Mouse (Mus musculus) CH12.LX (cell line): ENCODE measurements around the gene Serinc4. TPM values are rescaled to one million over a fixed set of nuclear protein-coding genes. Genes with fewer than 3 reads are reported as not detected.

Source experiments
- DNase-seq: peaks from one replicate; pipeline ENCODE4 v3.0.0-alpha.2; 2013; ENCODE audit errors: extremely low read depth
- H3K27ac ChIP-seq: 2 replicates; pipeline ENCODE4 v1.5.1; 2012; ENCODE audit warnings: low read depth, mild to moderate bottlenecking, control low read depth, moderate library complexity; ENCODE audit not compliant: insufficient read depth
- H3K27me3 ChIP-seq: replicated peaks from 2 replicates; pipeline ENCODE3; 2012; ENCODE audit warnings: inconsistent platforms
- H3K36me3 ChIP-seq, 2 experiments: replicated peaks in 1 of 2; 2 replicates each; pipeline versions ENCODE3 to v1.6.1; 2012; ENCODE audit warnings: inconsistent platforms in 1 of 2, low read length in 1 of 2, mild to moderate bottlenecking in 1 of 2, mixed read lengths in 1 of 2, moderate library complexity in 1 of 2; ENCODE audit not compliant: control insufficient read depth in 1 of 2, insufficient read depth in 1 of 2
- H3K4me1 ChIP-seq, 2 experiments: 2 replicates each; pipeline ENCODE4 v1.6.1; 2012; ENCODE audit warnings: inconsistent platforms in 1 of 2, moderate library complexity in 1 of 2; ENCODE audit not compliant: insufficient read depth in 2 of 2, control insufficient read depth in 1 of 2
- H3K4me2 ChIP-seq: 2 replicates; pipeline ENCODE4 v1.6.1; 2012; ENCODE audit warnings: low read depth, mild to moderate bottlenecking, control low read depth; ENCODE audit not compliant: poor library complexity, insufficient read depth, severe bottlenecking
- H3K4me3 ChIP-seq, 3 experiments: fragments of 150-350 bp in 1 of 3; sonication (generic) in 1 of 3; replicated peaks in 1 of 3; 2 replicates each; pipeline versions ENCODE3 to v1.5.1; 2011 to 2012; ENCODE audit warnings: low read depth in 2 of 3, low read length in 2 of 3, mild to moderate bottlenecking in 2 of 3, moderate library complexity in 2 of 3, control low read depth in 1 of 3, improper control_type of control experiment in 1 of 3, inconsistent platforms in 1 of 3, mixed read lengths in 1 of 3; ENCODE audit not compliant: poor library complexity in 1 of 3
- H3K79me2 ChIP-seq: replicated peaks from 2 replicates; pipeline ENCODE4 v1.6.1; 2012; ENCODE audit warnings: mild to moderate bottlenecking, moderate library complexity; ENCODE audit not compliant: control insufficient read depth, poor library complexity, insufficient read depth, severe bottlenecking; ENCODE audit errors: extremely low read depth
- H3K9ac ChIP-seq: 2 replicates; pipeline ENCODE4 v1.6.1; 2012; ENCODE audit warnings: low read depth, mild to moderate bottlenecking, control low read depth, moderate library complexity; ENCODE audit not compliant: insufficient read depth
- H3K9me3 ChIP-seq: replicated peaks from 2 replicates; pipeline ENCODE3; 2012; ENCODE audit warnings: low read length, inconsistent platforms, mixed read lengths
- BHLHE40 ChIP-seq: IDR thresholded peaks from 2 replicates; pipeline ENCODE4 v1.6.1; 2011; ENCODE audit warnings: mild to moderate bottlenecking, low read depth, low read length, improper control_type of control experiment
- CHD1 ChIP-seq: IDR thresholded peaks from 2 replicates; pipeline ENCODE4 v1.6.1; 2012; ENCODE audit warnings: low read depth, low read length, improper control_type of control experiment, inconsistent platforms
- CHD2 ChIP-seq: IDR thresholded peaks from 2 replicates; pipeline ENCODE4 v1.6.1; 2011; ENCODE audit warnings: low read length, improper control_type of control experiment
- CTCF ChIP-seq, 2 experiments: IDR thresholded peaks in 1 of 2; conservative IDR thresholded peaks in 1 of 2; 2 replicates each; pipeline ENCODE4 v1.5.1; 2011 to 2012; ENCODE audit warnings: low read depth in 2 of 2, low read length in 2 of 2, improper control_type of control experiment in 1 of 2, inconsistent platforms in 1 of 2, mild to moderate bottlenecking in 1 of 2, moderate library complexity in 1 of 2
- E2F4 ChIP-seq: IDR thresholded peaks from 2 replicates; pipeline ENCODE4 v1.6.1; 2011; ENCODE audit warnings: low read depth, low read length, improper control_type of control experiment; ENCODE audit not compliant: insufficient replicate concordance
- ELF1 ChIP-seq: IDR thresholded peaks from 2 replicates; pipeline ENCODE4 v1.6.1; 2014; ENCODE audit warnings: low read depth, mild to moderate bottlenecking, inconsistent platforms, low read length, improper control_type of control experiment
- EP300 ChIP-seq: IDR thresholded peaks from 2 replicates; pipeline ENCODE4 v1.6.1; 2011; ENCODE audit warnings: low read length, improper control_type of control experiment
- ETS1 ChIP-seq: conservative IDR thresholded peaks from 2 replicates; pipeline ENCODE4 v1.6.1; 2012; ENCODE audit warnings: low read depth, mild to moderate bottlenecking, inconsistent platforms, low read length, improper control_type of control experiment, moderate library complexity
- GABPA ChIP-seq: IDR thresholded peaks from 2 replicates; pipeline ENCODE4 v1.6.1; 2012; ENCODE audit warnings: low read depth, low read length, improper control_type of control experiment, inconsistent platforms; ENCODE audit not compliant: insufficient replicate concordance
- HCFC1 ChIP-seq: IDR thresholded peaks from 2 replicates; pipeline ENCODE4 v1.6.1; 2012; ENCODE audit warnings: low read depth, mild to moderate bottlenecking, inconsistent platforms, low read length, improper control_type of control experiment
- IRF4 ChIP-seq: IDR thresholded peaks from 2 replicates; pipeline ENCODE4 v1.6.1; 2014; ENCODE audit warnings: low read depth, mild to moderate bottlenecking, inconsistent platforms, low read length, improper control_type of control experiment
- JUN ChIP-seq: IDR thresholded peaks from 2 replicates; pipeline ENCODE4 v1.6.1; 2011; ENCODE audit warnings: low read depth, mild to moderate bottlenecking, low read length, improper control_type of control experiment, moderate library complexity; ENCODE audit not compliant: insufficient read depth
- JUND ChIP-seq: conservative IDR thresholded peaks from 2 replicates; pipeline ENCODE4 v1.6.1; 2011; ENCODE audit warnings: low read depth, low read length, improper control_type of control experiment
- KAT2A ChIP-seq: IDR thresholded peaks from 2 replicates; pipeline ENCODE4 v1.6.1; 2012; ENCODE audit warnings: low read length, improper control_type of control experiment, inconsistent platforms; ENCODE audit not compliant: insufficient replicate concordance
- MAFK ChIP-seq: IDR thresholded peaks from 2 replicates; pipeline ENCODE4 v1.6.1; 2011; ENCODE audit warnings: low read length, improper control_type of control experiment; ENCODE audit not compliant: insufficient replicate concordance
- MAX ChIP-seq: IDR thresholded peaks from 2 replicates; pipeline ENCODE4 v1.6.1; 2011; ENCODE audit warnings: low read length, improper control_type of control experiment
- MAZ ChIP-seq: IDR thresholded peaks from 2 replicates; pipeline ENCODE4 v1.6.1; 2012; ENCODE audit warnings: low read depth, mild to moderate bottlenecking, inconsistent platforms, low read length, improper control_type of control experiment, moderate library complexity
- MXI1 ChIP-seq: IDR thresholded peaks from 2 replicates; pipeline ENCODE4 v1.6.1; 2011; ENCODE audit warnings: mild to moderate bottlenecking, low read depth, low read length, improper control_type of control experiment
- MYC ChIP-seq: IDR thresholded peaks from 2 replicates; pipeline ENCODE4 v1.6.1; 2011; ENCODE audit warnings: low read depth, mild to moderate bottlenecking, improper control_type of control experiment, low read length
- NELFE ChIP-seq: IDR thresholded peaks from 2 replicates; pipeline ENCODE4 v1.6.1; 2011; ENCODE audit warnings: low read depth, low read length, improper control_type of control experiment
- NRF1 ChIP-seq: IDR thresholded peaks from 2 replicates; pipeline ENCODE4 v1.6.1; 2014; ENCODE audit warnings: low read depth, mild to moderate bottlenecking, inconsistent platforms, low read length, improper control_type of control experiment, moderate library complexity
- PAX5 ChIP-seq: IDR thresholded peaks from 2 replicates; pipeline ENCODE4 v1.6.1; 2012; ENCODE audit warnings: low read length, inconsistent platforms, mixed read lengths
- POLR2A ChIP-seq: IDR thresholded peaks from 2 replicates; pipeline ENCODE4 v1.6.1; 2011; ENCODE audit warnings: low read depth, mild to moderate bottlenecking, improper control_type of control experiment, low read length
- POLR2AphosphoS2 ChIP-seq: IDR thresholded peaks from 2 replicates; pipeline ENCODE4 v1.6.1; 2011; ENCODE audit warnings: low read depth, low read length, improper control_type of control experiment
- RAD21 ChIP-seq: IDR thresholded peaks from 2 replicates; pipeline ENCODE4 v1.6.1; 2011; ENCODE audit warnings: low read depth, mild to moderate bottlenecking, low read length, improper control_type of control experiment, moderate library complexity
- RCOR1 ChIP-seq: conservative IDR thresholded peaks from 2 replicates; pipeline ENCODE4 v1.6.1; 2012; ENCODE audit warnings: low read depth, mild to moderate bottlenecking, inconsistent platforms, low read length, improper control_type of control experiment
- SIN3A ChIP-seq: IDR thresholded peaks from 2 replicates; pipeline ENCODE4 v1.6.1; 2012; ENCODE audit warnings: low read length, improper control_type of control experiment, inconsistent platforms
- SMC3 ChIP-seq: IDR thresholded peaks from 2 replicates; pipeline ENCODE4 v1.6.1; 2011; ENCODE audit warnings: low read depth, low read length, improper control_type of control experiment
- TBP ChIP-seq: conservative IDR thresholded peaks from 2 replicates; pipeline ENCODE4 v1.6.1; 2011; ENCODE audit warnings: low read depth, low read length, improper control_type of control experiment
- TCF12 ChIP-seq: IDR thresholded peaks from 2 replicates; pipeline ENCODE4 v1.6.1; 2014; ENCODE audit warnings: low read depth, mild to moderate bottlenecking, inconsistent platforms, low read length, improper control_type of control experiment
- USF1 ChIP-seq: IDR thresholded peaks from 2 replicates; pipeline ENCODE4 v1.6.1; 2014; ENCODE audit warnings: low read depth, mild to moderate bottlenecking, inconsistent platforms, low read length, improper control_type of control experiment
- USF2 ChIP-seq: conservative IDR thresholded peaks from 2 replicates; pipeline ENCODE4 v1.6.1; 2011; ENCODE audit warnings: low read depth, low read length, improper control_type of control experiment
- ZC3H11A ChIP-seq: IDR thresholded peaks from 2 replicates; pipeline ENCODE4 v1.6.1; 2012; ENCODE audit warnings: low read depth, mild to moderate bottlenecking, inconsistent platforms, low read length, improper control_type of control experiment
- ZKSCAN1 ChIP-seq: IDR thresholded peaks from 2 replicates; pipeline ENCODE4 v1.6.1; 2012; ENCODE audit warnings: low read depth, inconsistent platforms, low read length, improper control_type of control experiment, borderline replicate concordance
- ZMIZ1 ChIP-seq: IDR thresholded peaks from 2 replicates; pipeline ENCODE4 v1.6.1; 2012; ENCODE audit warnings: low read depth, mild to moderate bottlenecking, inconsistent platforms, low read length, improper control_type of control experiment
- ZNF384 ChIP-seq: IDR thresholded peaks from 2 replicates; pipeline ENCODE4 v1.6.1; 2012; ENCODE audit warnings: low read depth, low read length, improper control_type of control experiment, inconsistent platforms
- dilution Hi-C: fragments of 300-500 bp; cut with MboI; formaldehyde crosslinking; loops from 2 replicates; pipeline ENCODE4 v1.14.3; 2020; ENCODE audit warnings: low sequenced_read_pairs; ENCODE audit not compliant: extremely low pct_unique_long_range_greater_than_20kb, extremely low pct_ligation_motif_present
- in situ Hi-C: fragments of 300-500 bp; cut with MboI; formaldehyde crosslinking; loops from 3 replicates; pipeline ENCODE4 v1.14.3; 2019; ENCODE audit warnings: low sequenced_read_pairs, low pct_ligation_motif_present, low pct_unique_long_range_greater_than_20kb, mixed read lengths
- polyA plus RNA-seq: library from polyadenylated mRNA; unstranded; fragments of >175 nt; gene quantifications from 2 replicates; pipeline ENCODE4 v1.2.1, GENCODE M21; 2012; ENCODE audit warnings: low read depth; ENCODE audit not compliant: insufficient read length
- total RNA-seq, 2 experiments: library from RNA; depleted of rRNA; stranded (reverse); fragments of 300-350 nt in 1 of 2; fragments of >200 nt in 1 of 2; gene quantifications; 2 replicates each; pipeline ENCODE4 v1.2.3; 2012 to 2014

Serinc4 gene
- total and polyA plus RNA-seq, 3 experiments: 0.17 to 0.89 (median 0.29) TPM

DNA sequence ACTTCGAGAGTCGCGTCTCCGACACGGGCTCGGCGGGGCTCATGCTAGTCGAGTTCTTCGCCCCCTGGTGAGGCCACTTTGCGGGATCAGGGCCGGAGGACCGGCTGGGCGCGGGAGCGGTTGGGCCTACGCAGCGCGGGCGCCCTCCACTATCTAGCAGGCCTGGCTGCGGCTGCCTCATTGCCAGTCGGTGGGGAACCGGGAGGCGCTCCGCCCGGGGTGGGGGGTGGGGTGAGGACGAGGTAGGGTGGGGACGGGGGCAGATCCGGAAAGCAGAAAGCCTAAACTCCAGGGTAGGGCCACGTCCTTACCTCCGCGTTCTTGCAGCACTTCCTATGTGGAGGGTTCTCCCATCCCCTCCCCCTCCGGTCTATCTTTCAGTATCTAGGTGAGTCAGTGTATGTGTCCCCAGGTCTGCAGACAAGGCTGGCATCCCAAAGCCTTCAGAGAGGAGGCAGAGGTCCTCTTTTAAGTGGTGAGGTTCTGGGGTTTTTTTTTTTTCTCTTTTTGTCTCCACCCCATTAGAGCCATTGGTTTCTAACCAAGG is 42.4 kb downstream of the Serinc4 start (continued):
- TF ChIP-seq MAZ: no peak
- TF ChIP-seq ZMIZ1: no peak
- TF ChIP-seq USF1: no peak
- TF ChIP-seq CHD2: peak; percentile 73

DNA sequence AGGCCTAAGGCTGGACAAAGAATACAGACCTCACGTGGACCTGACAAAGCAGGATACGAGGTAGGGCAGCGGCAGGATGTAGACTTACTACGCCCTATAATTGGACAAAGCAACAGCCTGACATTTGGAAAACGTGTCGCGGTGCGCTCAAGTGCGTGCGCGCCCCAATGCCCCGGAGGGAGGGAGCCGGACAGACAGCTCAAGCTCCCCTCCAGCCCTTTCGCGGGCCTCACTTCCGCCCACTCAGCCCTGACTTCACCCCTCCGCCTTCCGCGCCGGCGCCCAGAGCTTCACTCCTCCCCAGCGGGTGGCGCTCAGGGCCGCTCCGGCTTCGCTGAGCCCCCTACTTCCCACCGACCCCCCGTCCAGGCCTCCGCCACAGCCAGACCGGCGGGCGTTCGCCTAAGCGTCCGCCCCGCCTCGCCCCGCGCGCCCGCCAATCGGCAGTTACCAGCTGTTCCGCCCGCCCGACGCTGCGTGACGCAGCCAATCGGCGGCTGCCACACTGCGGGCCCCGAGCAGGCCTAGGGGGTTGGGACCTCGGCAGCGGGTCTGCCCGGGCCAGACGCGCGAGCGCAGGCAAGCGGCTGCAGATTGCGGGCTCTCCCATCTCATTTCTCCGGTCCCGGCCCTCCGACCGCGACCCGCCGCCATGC is 43.1 kb downstream of the Serinc4 start, which contains the start of the genes Pdia3 and Catsper2:
Gene Pdia3, plus strand, starts transcription at position 389 of the 656 bp plus-strand sequence.
Gene Catsper2, minus strand, starts transcription at position 406 of the 656 bp plus-strand sequence.
- Histone ChIP-seq H3K79me2 (peaks cover 47% of the 10 kb centered on the region), H3K4me3 (peak within 1 kb of the TSS; percentile 79 to 96 (median 94)), H3K4me1 (peaks cover 3 to 41% of the 10 kb centered on the region in 2 experiments; a peak in 3 of 4 replicates), H3K27me3 (no peaks in the 10 kb centered on the region), H3K4me2 (peak within 1 kb of the TSS; percentile 62), H3K27ac (peak within 1 kb of the TSS; percentile 85), H3K9me3 (no peaks in the 10 kb centered on the region), H3K36me3 (peaks cover 5 to 27% of the 10 kb centered on the region in 2 experiments), H3K9ac (peak within 1 kb of the TSS; percentile 96)
- dilution Hi-C loops: no loop called here
- DNase-seq: peak; percentile 88
- in situ Hi-C loops: no loop called here
- TF ChIP-seq ZMIZ1 (peak; percentile 96), IRF4 (0 out of 2 replicates have a peak, but pooled peaks have one; percentile 3), BHLHE40 (peak; percentile 61), JUN (no peak), ETS1 (no peak), ZKSCAN1 (no peak), MAX (peak; percentile 67; the same call in 1 of the 2 replicates), ELF1 (peak; percentile 90), NELFE (peak; percentile 93), PAX5 (no peak), RAD21 (peak; percentile 13; the same call in 1 of the 2 replicates), USF2 (no peak), MXI1 (peak; percentile 80), GABPA (no peak), MAFK (no peak), SIN3A (no peak), E2F4 (no peak), TCF12 (peak; percentile 92), HCFC1 (peak; percentile 72), CHD1 (no peak), MYC (no peak; the same call in 1 of the 2 replicates), TBP (peak; percentile 78), EP300 (no peak), KAT2A (0 out of 2 replicates have a peak, but pooled peaks have one; percentile 10), USF1 (no peak), NRF1 (peak; percentile 72), ZC3H11A (no peak), SMC3 (peak; percentile 13; the same call in 1 of the 2 replicates), RCOR1 (no peak), POLR2AphosphoS2 (0 out of 2 replicates have a peak, but pooled peaks have one; percentile 61), CTCF (conservative IDR thresholded peaks at IDR 0.05 in 1 of 2, IDR thresholded peaks at IDR 0.05 in 1 of 2; ENCODE audit: low read depth in 2 of 2, low read length in 2 of 2) (peak in 1 of 2 experiments; percentile 49; a peak in 2 of 4 replicates), ZNF384 (no peak), JUND (no peak), MAZ (no peak), POLR2A (peak; percentile 95)
